Mouse (Mus musculus) heart, adult 2 months (tissue): ENCODE measurements at regions not wholly inside any gene's neighbourhood (a gene's known extent, or its start where the extent isn't known, plus 50 kb on each side); places are given as distances from the start of the nearest gene placed in this dataset.

ENCODE experiments used
- CTCF ChIP-seq: fragments of 200-600 bp; IDR thresholded peaks from 2 replicates; pipeline ENCODE4 v1.8.1; 2022; ENCODE audit warnings: antibody characterized with exemption, mild to moderate bottlenecking, moderate library complexity
- EP300 ChIP-seq: fragments of 200-500 bp; IDR thresholded peaks from 2 replicates; pipeline ENCODE4 v1.6.1; 2011; ENCODE audit warnings: low read depth, low read length, control low read depth; ENCODE audit not compliant: insufficient read depth
- POLR2A ChIP-seq: fragments of 200-500 bp; IDR thresholded peaks from 2 replicates; pipeline ENCODE4 v1.6.1; 2011; ENCODE audit warnings: mild to moderate bottlenecking, low read depth, low read length, control low read depth; ENCODE audit not compliant: insufficient read depth

- TF ChIP-seq CTCF, result no peak
- no peak for TF ChIP-seq POLR2A
- no peak for TF ChIP-seq EP300
These were observed 582.2 kb upstream of the Gm19410 start for GRCm38 (mm10) chr8:35183423-35183822.
